Mouse (Mus musculus) midbrain, postnatal 0 days (tissue): ENCODE data around the gene AI464131. TPM values are rescaled to one million over a fixed set of nuclear protein-coding genes. Genes with fewer than 3 reads are reported as not detected.

ENCODE experiments used
- ATAC-seq: fragments of 200-750 bp; cut with Nextera tagmentation; 2 replicates; pipeline ENCODE4 v1.8.0; 2017; ENCODE audit warnings: moderate number of reproducible peaks, mild to moderate bottlenecking, moderate TSS enrichment, moderate library complexity; ENCODE audit not compliant: low FRiP score
- DNase-seq: peaks from one replicate; pipeline ENCODE4 v3.0.0-alpha.2; 2015; ENCODE audit warnings: low spot score
- H3K27ac ChIP-seq: fragments of 300-500 bp; sonication (generic); 2 replicates; pipeline ENCODE4 v1.5.1; 2014; ENCODE audit warnings: low read depth, mild to moderate bottlenecking, low read length, mixed read lengths
- H3K27me3 ChIP-seq: fragments of 300-500 bp; sonication (generic); 2 replicates; pipeline ENCODE4 v1.6.1; 2014; ENCODE audit warnings: low read length, control low read depth, mixed read lengths; ENCODE audit not compliant: insufficient read depth
- H3K36me3 ChIP-seq: fragments of 300-500 bp; sonication (generic); 2 replicates; pipeline ENCODE4 v1.6.1; 2014; ENCODE audit warnings: low read length, control low read depth, mixed read lengths; ENCODE audit not compliant: insufficient read depth
- H3K4me1 ChIP-seq: fragments of 300-500 bp; sonication (generic); 2 replicates; pipeline ENCODE4 v1.6.1; 2014; ENCODE audit warnings: mild to moderate bottlenecking, control low read depth, antibody characterized with exemption, low read length, mixed read lengths; ENCODE audit not compliant: insufficient read depth
- H3K4me2 ChIP-seq: fragments of 300-500 bp; sonication (generic); 2 replicates; pipeline ENCODE4 v1.6.1; 2014; ENCODE audit warnings: low read depth, mild to moderate bottlenecking, low read length, mixed read lengths; ENCODE audit not compliant: poor library complexity, severe bottlenecking
- H3K4me3 ChIP-seq: fragments of 300-500 bp; sonication (generic); 2 replicates; pipeline ENCODE4 v1.5.1; 2014; ENCODE audit warnings: low read depth, mild to moderate bottlenecking, low read length, moderate library complexity
- H3K9ac ChIP-seq: fragments of 300-500 bp; sonication (generic); replicated peaks from 2 replicates; pipeline ENCODE4 v1.6.1; 2014; ENCODE audit warnings: mild to moderate bottlenecking, low read length, moderate library complexity, mixed read lengths; ENCODE audit not compliant: poor library complexity, severe bottlenecking
- H3K9me3 ChIP-seq: fragments of 300-500 bp; sonication (generic); 2 replicates; pipeline ENCODE4 v1.6.1; 2016; ENCODE audit warnings: low read length, control low read depth
- CTCF ChIP-seq: IDR thresholded peaks from 2 replicates; pipeline ENCODE4 v1.5.1; 2016; ENCODE audit warnings: antibody characterized with exemption, mild to moderate bottlenecking
- WGBS: fragments of 180-500 bp; shearing (Covaris S2); extraction: QIAGEN DNeasy Blood & Tissue Kit; methylation state at CpG from one replicate; pipeline ENCODE4 v1.1.7; 2014; 5-methylcytosine and 5-hydroxymethylcytosine counted together
- polyA plus RNA-seq: library from polyadenylated mRNA; unstranded; fragments of >200 nt; fragmentation: Nextera tagmentation; extraction: Ambion mirVana; gene quantifications from 2 replicates; pipeline ENCODE4 v1.2.1, GENCODE M21; 2015
- total RNA-seq: library from RNA; depleted of rRNA; stranded (reverse); fragments of >200 nt; gene quantifications from 2 replicates; pipeline ENCODE4 v1.2.3, GENCODE M21; 2014; rRNA removed

AI464131 gene
- total and polyA plus RNA-seq, 2 experiments from 2014 or later: 15.7 to 46.0 TPM

- H3K36me3 ChIP-seq: no peaks in the 10 kb centered on the region
- 92% methylated on average over 3 of the region's 3 CpGs for WGBS
- H3K4me1 ChIP-seq: no peaks in the 10 kb centered on the region
- H3K27me3 ChIP-seq: no peaks in the 10 kb centered on the region
- H3K4me3 ChIP-seq: no peak overlapping the region
- H3K9ac ChIP-seq: no peak overlapping the region
- no peak for TF ChIP-seq CTCF
- no peaks in the 10 kb centered on the region for H3K9me3 ChIP-seq
- ATAC-seq (no peak), DNase-seq (no peak)
- no peak overlapping the region for H3K27ac ChIP-seq
- no peak overlapping the region for H3K4me2 ChIP-seq
These were observed 55.3 kb downstream of the AI464131 start for GRCm38 (mm10) chr4:41447595-41447994.

Other genes with a start within 250 kb of the AI464131 start
- 19.1 and 36.1 TPM in 2 replicates for gene Ubap2, start 227.9 kb downstream of the AI464131 start, total RNA-seq
- 36.2 and 38.5 TPM in 2 replicates for gene Ubap2, start 227.9 kb downstream of the AI464131 start, polyA plus RNA-seq
- 61.2 and 65.8 TPM in 2 replicates for gene Dcaf12, start 188.2 kb downstream of the AI464131 start, total RNA-seq
- 52.6 and 53.2 TPM in 2 replicates for gene Dcaf12, start 188.2 kb downstream of the AI464131 start, polyA plus RNA-seq
- 35.0 and 42.1 TPM in 2 replicates for gene Ubap1, start 154.1 kb downstream of the AI464131 start, total RNA-seq
- 55.1 and 58.8 TPM in 2 replicates for gene Ubap1, start 154.1 kb downstream of the AI464131 start, polyA plus RNA-seq
- gene Kif24, start 38.2 kb downstream of the AI464131 start, total RNA-seq: 2.7 and 4.9 TPM in 2 replicates
- 1.4 TPM in 2 replicates for gene Kif24, start 38.2 kb downstream of the AI464131 start, polyA plus RNA-seq
- 28.3 and 41.0 TPM in 2 replicates for gene Nudt2, start 37.9 kb downstream of the AI464131 start, total RNA-seq
- gene Nudt2, start 37.9 kb downstream of the AI464131 start, polyA plus RNA-seq: 70.7 and 79.9 TPM in 2 replicates
- gene 1110017D15Rik, start 14.3 kb upstream of the AI464131 start, total RNA-seq: 10.9 and 11.8 TPM in 2 replicates
- 18.1 and 20.7 TPM in 2 replicates for gene 1110017D15Rik, start 14.3 kb upstream of the AI464131 start, polyA plus RNA-seq
- gene Fam219a, start 66.5 kb upstream of the AI464131 start, total RNA-seq: 125 and 130 TPM in 2 replicates
- 20.5 and 24.1 TPM in 2 replicates for gene Fam219a, start 66.5 kb upstream of the AI464131 start, polyA plus RNA-seq
- 1.7 and 6.1 TPM in 2 replicates for gene Dnaic1, start 66.7 kb upstream of the AI464131 start, total RNA-seq
- 3.2 and 3.8 TPM in 2 replicates for gene Dnaic1, start 66.7 kb upstream of the AI464131 start, polyA plus RNA-seq
- 167 and 217 TPM in 2 replicates for gene Enho, start 137.2 kb upstream of the AI464131 start, total RNA-seq
- gene Enho, start 137.2 kb upstream of the AI464131 start, polyA plus RNA-seq: 146 and 157 TPM in 2 replicates
- 61.6 and 69.2 TPM in 2 replicates for gene Cntfr, start 194.0 kb upstream of the AI464131 start, total RNA-seq
- 20.1 and 23.4 TPM in 2 replicates for gene Cntfr, start 194.0 kb upstream of the AI464131 start, polyA plus RNA-seq
- gene Il11ra1, start 196.9 kb upstream of the AI464131 start, total RNA-seq: 21.8 and 26.5 TPM in 2 replicates
- 28.8 and 35.3 TPM in 2 replicates for gene Il11ra1, start 196.9 kb upstream of the AI464131 start, polyA plus RNA-seq
- gene Rpp25l, start 210.5 kb upstream of the AI464131 start, total RNA-seq: 38.3 and 39.7 TPM in 2 replicates
- 44.3 and 49.9 TPM in 2 replicates for gene Rpp25l, start 210.5 kb upstream of the AI464131 start, polyA plus RNA-seq
- 122 and 150 TPM in 2 replicates for gene Dctn3, start 220.1 kb upstream of the AI464131 start, total RNA-seq
- gene Dctn3, start 220.1 kb upstream of the AI464131 start, polyA plus RNA-seq: 308 and 345 TPM in 2 replicates
- 0.27 and 0.33 TPM in 2 replicates for gene Arid3c, start 228.1 kb upstream of the AI464131 start, total RNA-seq
- gene Arid3c, start 228.1 kb upstream of the AI464131 start, polyA plus RNA-seq: 0.42 and 0.48 TPM in 2 replicates